Mouse (Mus musculus) forebrain, postnatal 0 days (tissue): ENCODE results near the gene 4921507P07Rik. TPM values are rescaled to one million over a fixed set of nuclear protein-coding genes. Genes with fewer than 3 reads are reported as not detected.

Experiments
- ATAC-seq: fragments of 200-750 bp; cut with Nextera tagmentation; 2 replicates; pipeline ENCODE4 v1.8.0; 2017; ENCODE audit warnings: mild to moderate bottlenecking, moderate library complexity
- DNase-seq: peaks from one replicate; pipeline ENCODE4 v3.0.0-alpha.2; 2015
- H3K27ac ChIP-seq: fragments of 300-500 bp; sonication (generic); 2 replicates; pipeline ENCODE4 v1.5.1; 2014; ENCODE audit warnings: low read depth, mild to moderate bottlenecking, antibody characterized with exemption, low read length, moderate library complexity, mixed read lengths
- H3K27me3 ChIP-seq: fragments of 300-500 bp; sonication (generic); 2 replicates; pipeline ENCODE4 v1.6.1; 2014; ENCODE audit warnings: mild to moderate bottlenecking, low read length, mixed read lengths; ENCODE audit not compliant: insufficient read depth
- H3K36me3 ChIP-seq: fragments of 300-500 bp; sonication (generic); 2 replicates; pipeline ENCODE4 v1.6.1; 2014; ENCODE audit warnings: mild to moderate bottlenecking, moderate library complexity; ENCODE audit not compliant: insufficient read depth
- H3K4me1 ChIP-seq: fragments of 300-500 bp; sonication (generic); 2 replicates; pipeline ENCODE4 v1.6.1; 2014; ENCODE audit warnings: antibody characterized with exemption; ENCODE audit not compliant: insufficient read depth
- H3K4me2 ChIP-seq: fragments of 300-500 bp; sonication (generic); 2 replicates; pipeline ENCODE4 v1.6.1; 2014; ENCODE audit warnings: low read depth, mild to moderate bottlenecking, moderate library complexity
- H3K4me3 ChIP-seq: fragments of 300-500 bp; sonication (generic); 2 replicates; pipeline ENCODE4 v1.5.1; 2014; ENCODE audit warnings: low read depth, low read length, mixed read lengths
- H3K9ac ChIP-seq: fragments of 300-500 bp; sonication (generic); 2 replicates; pipeline ENCODE4 v1.6.1; 2014; ENCODE audit warnings: mild to moderate bottlenecking
- H3K9me3 ChIP-seq: fragments of 300-500 bp; sonication (generic); 2 replicates; pipeline ENCODE4 v1.6.1; 2016; ENCODE audit warnings: low read length
- CTCF ChIP-seq: sonication (generic); IDR thresholded peaks from 2 replicates; pipeline ENCODE4 v1.5.1; 2016; ENCODE audit warnings: antibody characterized with exemption, control low read depth, low read depth
- WGBS: fragments of 180-500 bp; shearing (Covaris S2); extraction: QIAGEN DNeasy Blood & Tissue Kit; methylation state at CpG from one replicate; pipeline ENCODE4 v1.1.7; 2014; 5-methylcytosine and 5-hydroxymethylcytosine counted together
- polyA plus RNA-seq: library from polyadenylated mRNA; unstranded; fragments of >200 nt; fragmentation: Nextera tagmentation; extraction: Ambion mirVana; gene quantifications from 2 replicates; pipeline ENCODE4 v1.2.1, GENCODE M21; 2015
- total RNA-seq: library from RNA; depleted of rRNA; stranded (reverse); fragments of >200 nt; gene quantifications from 2 replicates; pipeline ENCODE4 v1.2.3, GENCODE M21; 2014

4921507P07Rik gene
- total and polyA plus RNA-seq, 2 experiments from 2014 or later: 2.3 to 3.6 TPM

- 90% methylated on average over 5 of the region's 5 CpGs for WGBS
- no peak overlapping the region for H3K27ac ChIP-seq
- no peak overlapping the region for H3K4me2 ChIP-seq
- no peak overlapping the region for H3K9ac ChIP-seq
- H3K36me3 ChIP-seq: no peaks in the 10 kb centered on the region
- no peaks in the 10 kb centered on the region for H3K9me3 ChIP-seq
- H3K4me3 ChIP-seq: no peak overlapping the region
- TF ChIP-seq CTCF: no peak
- H3K4me1 ChIP-seq: no peaks in the 10 kb centered on the region
- no peaks in the 10 kb centered on the region for H3K27me3 ChIP-seq
- DNase-seq (no peak), ATAC-seq (no peak)
These were observed 10.1 kb downstream of the 4921507P07Rik start for GRCm38 (mm10) chr6:50586316-50586715.

DNA sequence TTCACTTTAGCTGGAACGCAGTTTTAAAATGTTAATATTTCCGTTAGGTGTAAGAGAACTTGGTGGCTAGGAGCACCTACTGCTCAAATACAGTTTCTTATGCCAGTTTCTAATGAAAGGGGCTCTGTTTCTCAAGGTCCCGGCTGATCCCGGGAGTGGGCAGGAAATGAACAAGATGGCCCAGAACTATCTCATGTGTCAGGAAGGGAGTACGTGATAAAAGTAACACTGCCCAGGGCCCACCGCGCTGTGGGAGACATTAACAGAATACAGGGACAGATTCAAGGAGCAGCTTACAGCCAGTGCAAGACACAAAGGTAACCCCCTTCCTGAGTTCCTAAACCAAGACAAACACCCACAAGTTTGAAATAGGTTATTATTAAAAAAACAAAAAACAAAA lies 10.7 kb downstream of the 4921507P07Rik start:
- H3K36me3 ChIP-seq: no peaks in the 10 kb centered on the region
- no peaks in the 10 kb centered on the region for H3K27me3 ChIP-seq
- H3K27ac ChIP-seq: no peak overlapping the region
- no peaks in the 10 kb centered on the region for H3K4me1 ChIP-seq
- no peak for DNase-seq
- H3K4me3 ChIP-seq: no peak overlapping the region
- no peaks in the 10 kb centered on the region for H3K9me3 ChIP-seq
- no peak for ATAC-seq
- H3K9ac ChIP-seq: no peak overlapping the region
- WGBS: 92% methylated on average over 7 of the region's 7 CpGs
- TF ChIP-seq CTCF: no peak
- no peak overlapping the region for H3K4me2 ChIP-seq

DNA sequence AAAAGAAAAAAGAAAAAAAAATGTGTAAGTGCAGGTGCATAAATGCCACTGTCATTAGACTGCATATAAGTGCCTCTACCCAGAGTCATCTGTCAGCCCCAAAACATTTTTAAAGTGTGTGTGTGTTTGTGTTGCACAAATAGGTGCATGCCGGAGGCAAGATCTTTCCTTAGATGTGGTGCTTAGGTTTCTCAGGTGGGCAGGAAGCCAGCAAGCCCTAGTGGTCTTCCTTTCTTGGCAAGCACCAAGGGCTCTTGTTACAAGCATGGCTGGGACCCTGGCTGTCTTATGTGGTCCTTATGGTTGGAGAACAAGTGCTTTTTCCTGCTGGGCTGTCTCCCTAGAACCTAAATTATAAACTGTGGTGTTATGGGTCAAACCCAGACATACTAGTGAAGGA lies 24.8 kb downstream of the 4921507P07Rik start:
- Histone ChIP-seq H3K27me3 (no peaks in the 10 kb centered on the region), H3K27ac (no peak overlapping the region), H3K9ac (no peak overlapping the region), H3K4me2 (no peak overlapping the region), H3K4me1 (0 out of 2 replicates have a peak, but pooled peaks cover 6% of the 10 kb centered on the region), H3K9me3 (no peaks in the 10 kb centered on the region), H3K36me3 (no peaks in the 10 kb centered on the region), H3K4me3 (no peak overlapping the region)
- no peak for DNase-seq
- no peak for TF ChIP-seq CTCF
- ATAC-seq: no peak
- WGBS: 86% methylated on average over 1 of the region's 1 CpGs

DNA sequence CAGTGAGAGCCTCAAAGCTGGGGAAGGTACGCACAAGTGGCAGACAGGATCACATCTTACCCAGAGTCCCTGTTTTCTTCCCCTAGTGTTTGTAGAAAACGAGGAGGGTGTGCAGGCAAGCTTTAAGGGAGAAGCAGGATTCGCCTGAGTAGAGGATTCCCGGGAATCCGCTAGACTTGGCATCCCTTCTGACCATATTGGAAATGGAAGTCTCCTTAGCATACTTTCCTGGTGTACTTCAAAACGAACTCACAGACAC lies 29.5 kb downstream of the 4921507P07Rik start:
- Histone ChIP-seq H3K27me3 (no peaks in the 10 kb centered on the region), H3K27ac (peak overlapping the region; percentile 94), H3K36me3 (peaks cover 12% of the 10 kb centered on the region), H3K9ac (peak overlapping the region; percentile 94), H3K4me3 (peak overlapping the region; percentile 54), H3K9me3 (no peaks in the 10 kb centered on the region), H3K4me1 (0 out of 2 replicates have a peak, but pooled peaks cover 10% of the 10 kb centered on the region), H3K4me2 (peak overlapping the region; percentile 83)
- 6% methylated on average over 6 of the region's 6 CpGs for WGBS
- ATAC-seq: peak; percentile 69
- peak; percentile 79 for DNase-seq
- TF ChIP-seq CTCF: no peak

GRCm38 (mm10) chr6:50566141-50566996 lies 30.1 kb downstream of the 4921507P07Rik start, which contains the start of gene Cycs:
Gene Cycs, minus strand, starts transcription at chr6:50566538.
- H3K27ac ChIP-seq: peak within 1 kb of the TSS; percentile 94
- H3K27me3 ChIP-seq: no peaks in the 10 kb centered on the region
- peak within 1 kb of the TSS; percentile 83 for H3K4me2 ChIP-seq
- peak; percentile 98 for ATAC-seq
- peak; percentile 100 for DNase-seq
- H3K4me3 ChIP-seq: peak within 1 kb of the TSS; percentile 54
- H3K9me3 ChIP-seq: no peaks in the 10 kb centered on the region
- peaks cover 12% of the 10 kb centered on the region for H3K36me3 ChIP-seq
- under 1% methylated on average over 78 of the region's 78 CpGs for WGBS
- H3K4me1 ChIP-seq: 0 out of 2 replicates have a peak, but pooled peaks cover 10% of the 10 kb centered on the region
- H3K9ac ChIP-seq: peak within 1 kb of the TSS; percentile 94
- peak; percentile 68 for TF ChIP-seq CTCF

GRCm38 (mm10) chr6:50563651-50564050 lies 32.8 kb downstream of the 4921507P07Rik start:
- H3K27me3 ChIP-seq: no peaks in the 10 kb centered on the region
- over 99% methylated on average over 3 of the region's 3 CpGs for WGBS

GRCm38 (mm10) chr6:50562421-50562820 lies 34.0 kb downstream of the 4921507P07Rik start:
- WGBS: 86% methylated on average over 4 of the region's 4 CpGs
- H3K27ac ChIP-seq: no peak overlapping the region
- H3K27me3 ChIP-seq: no peaks in the 10 kb centered on the region
- ATAC-seq: no peak
- H3K9me3 ChIP-seq: no peaks in the 10 kb centered on the region
- TF ChIP-seq CTCF: no peak
- H3K4me3 ChIP-seq: no peak overlapping the region
- no peak overlapping the region for H3K9ac ChIP-seq
- no peak for DNase-seq
- peaks cover 12% of the 10 kb centered on the region for H3K36me3 ChIP-seq
- no peak overlapping the region for H3K4me2 ChIP-seq
- 0 out of 2 replicates have a peak, but pooled peaks cover 7% of the 10 kb centered on the region for H3K4me1 ChIP-seq

More at GRCm38 (mm10) chr6:50563651-50564050, 32.8 kb downstream of the 4921507P07Rik start:
- Histone ChIP-seq H3K9me3 (no peaks in the 10 kb centered on the region), H3K36me3 (peaks cover 12% of the 10 kb centered on the region), H3K27ac (no peak overlapping the region), H3K4me3 (no peak overlapping the region), H3K4me2 (no peak overlapping the region), H3K9ac (no peak overlapping the region), H3K4me1 (0 out of 2 replicates have a peak, but pooled peaks cover 10% of the 10 kb centered on the region)
- no peak for DNase-seq
- ATAC-seq: no peak
- no peak for TF ChIP-seq CTCF
